Mouse (Mus musculus): ENCODE data around the gene Olfr686.
A peak's percentile ranks its signal among the peaks of the same experiment; 100 is the strongest.

Gene Olfr686

GRCm38 (mm10) chr7:105207385-105207784 is at the start of gene Olfr686:
TSS of gene Olfr686 (minus strand) at chr7:105207485.
- no peak for DNase-seq

DNA sequence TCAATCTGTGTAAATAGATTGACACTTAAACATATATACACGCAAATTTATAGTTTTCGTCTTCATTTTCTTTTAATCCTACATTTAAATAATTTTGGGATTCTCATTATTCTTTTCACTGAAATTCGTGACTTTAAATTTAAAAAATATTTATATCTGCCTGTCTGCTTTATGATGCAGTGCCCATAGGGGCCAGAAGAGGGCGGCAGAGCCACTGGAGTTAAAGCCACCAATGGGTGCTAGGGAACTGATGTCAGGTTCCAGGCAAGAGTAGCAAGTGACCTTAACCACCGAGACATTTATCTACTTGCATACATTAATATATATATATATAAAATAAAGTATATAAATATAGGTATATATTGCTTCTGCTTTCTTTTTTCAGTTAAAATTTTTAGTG is 49.4 kb upstream of the Olfr686 start:
- peak; percentile 21 for DNase-seq

GRCm38 (mm10) chr7:105248197-105248596 is 40.9 kb upstream of the Olfr686 start:
- peak; percentile 10 for DNase-seq

DNA sequence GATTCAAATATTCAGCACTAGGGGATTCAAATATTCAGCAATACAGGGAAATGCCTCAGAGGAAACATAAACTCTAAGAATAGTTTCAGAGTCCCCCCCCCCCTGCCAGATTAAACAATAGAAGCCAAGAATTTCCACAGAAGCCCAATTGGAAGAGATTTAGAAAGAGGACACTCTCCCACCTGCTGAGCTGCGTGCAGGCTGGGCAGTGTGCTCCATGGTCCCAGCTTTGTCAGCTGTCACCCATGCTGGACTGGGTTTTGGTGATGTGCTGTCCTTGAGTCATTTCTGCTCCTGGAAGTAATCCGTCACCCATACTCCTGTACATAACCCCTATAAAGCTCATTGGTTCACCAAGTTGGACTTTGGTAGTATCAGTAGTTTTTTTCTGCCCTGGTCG is 40.4 kb upstream of the Olfr686 start:
- peak; percentile 17 for DNase-seq

DNA sequence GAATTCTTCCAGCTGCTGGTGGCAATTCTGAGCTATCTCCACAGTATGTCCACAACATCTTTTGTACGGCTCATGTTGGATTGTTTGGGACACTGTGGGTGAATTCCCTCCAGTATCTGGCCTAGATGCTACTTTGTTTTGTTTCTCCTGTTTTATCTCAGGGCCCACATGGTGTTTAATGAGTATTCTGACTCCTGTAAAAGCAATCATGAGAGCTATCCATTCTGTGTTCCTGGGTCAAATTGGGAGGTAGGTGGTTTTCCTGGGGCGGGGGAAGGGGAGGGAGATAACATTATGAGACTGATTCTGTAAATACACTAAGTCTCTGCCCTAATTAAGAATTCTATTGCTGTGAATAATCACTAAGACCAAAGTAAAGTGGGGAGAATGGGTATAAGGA is 22.1 kb upstream of the Olfr686 start:
- DNase-seq, result no peak

- peak; percentile 76 for DNase-seq
These were observed 20.9 kb upstream of the Olfr686 start for GRCm38 (mm10) chr7:105228138-105228537.

GRCm38 (mm10) chr7:105226703-105227102 is 19.4 kb upstream of the Olfr686 start:
- no peak for DNase-seq

GRCm38 (mm10) chr7:105226072-105226471 is 18.8 kb upstream of the Olfr686 start:
- DNase-seq, result peak; percentile 5

- no peak for DNase-seq
These were observed 11.0 kb upstream of the Olfr686 start for GRCm38 (mm10) chr7:105218281-105218680.

DNA sequence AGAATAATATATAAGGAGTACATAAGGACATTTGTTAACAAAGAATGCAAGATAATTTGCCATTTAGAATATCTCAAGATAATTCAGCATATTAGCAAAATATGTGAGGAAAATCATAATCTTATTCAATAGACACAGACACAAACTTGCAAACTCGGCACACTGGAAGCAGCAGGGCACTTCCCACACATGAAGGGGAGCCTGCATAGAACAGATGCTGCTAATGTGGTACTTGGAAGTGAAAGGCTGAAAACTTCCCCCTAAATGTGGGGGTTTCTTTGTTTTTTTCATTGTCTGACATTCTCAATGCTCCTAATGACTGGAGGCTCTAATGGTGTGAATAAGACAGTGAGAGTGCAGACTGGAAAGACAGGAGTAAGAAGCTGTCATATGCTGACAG is 7.5 kb upstream of the Olfr686 start:
- no peak for DNase-seq

- DNase-seq, result no peak
These were observed 21.4 kb downstream of the Olfr686 start, which contains the start of gene Olfr685 for GRCm38 (mm10) chr7:105185912-105186311. TSS of gene Olfr685 (minus strand) at chr7:105186012.

- peak; percentile 27 for DNase-seq
These were observed 36.5 kb downstream of the Olfr686 start for GRCm38 (mm10) chr7:105170773-105171172.

- no peak for DNase-seq
These were observed 43.7 kb downstream of the Olfr686 start, which contains the start of gene Olfr684 for GRCm38 (mm10) chr7:105163553-105163952. TSS of gene Olfr684 (minus strand) at chr7:105163653.

All from kidney, adult 9 months (tissue).